Mouse (Mus musculus): Measurements from ENCODE around the gene Ssbp4.
"Not testable (repeated sequence)": the region's sequence is repeated elsewhere in the genome, so short reads cannot be mapped to it uniquely, and the experiment has no call there.

Ssbp4 gene

DNA sequence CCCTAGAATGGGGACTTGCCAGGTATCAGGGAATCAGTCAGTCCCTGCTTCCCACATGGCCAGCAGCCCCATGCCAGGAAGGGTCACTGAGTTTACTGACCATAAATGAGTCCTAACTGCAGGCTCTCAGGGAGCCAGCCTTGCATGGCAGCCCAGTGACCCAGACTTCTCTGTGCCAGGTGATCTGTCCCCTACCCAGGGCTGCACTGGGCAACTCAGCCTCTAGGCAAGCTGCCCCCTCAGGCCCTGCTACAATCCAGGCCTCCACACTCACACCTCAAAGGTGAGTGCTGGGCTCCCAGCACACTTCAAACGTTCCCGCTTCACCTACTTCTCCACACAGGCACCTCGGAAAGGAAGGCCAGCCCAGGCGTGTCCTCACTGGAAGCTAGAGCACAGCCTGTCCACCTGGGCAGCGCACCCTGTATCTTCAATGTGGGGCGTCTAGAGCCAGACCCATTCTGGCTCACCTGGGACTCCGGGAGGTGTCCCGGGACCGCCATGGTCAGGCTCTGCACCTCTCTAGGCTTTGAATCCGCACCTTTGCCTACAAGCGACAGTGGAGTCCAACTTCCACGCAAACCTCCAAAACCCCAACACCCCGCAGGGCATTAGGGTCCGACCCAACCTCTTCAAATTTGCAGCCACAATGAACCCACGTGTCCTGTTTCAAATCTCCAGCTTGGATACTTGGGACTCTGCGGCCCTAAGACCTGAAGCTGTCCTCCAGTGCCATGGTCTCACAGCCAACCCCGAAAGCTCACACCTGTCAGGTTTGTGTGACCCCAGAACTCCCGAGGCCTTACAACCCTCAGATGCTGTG, 1.7 kb downstream of the Ssbp4 start:
- DNase-seq, result no peak

DNA sequence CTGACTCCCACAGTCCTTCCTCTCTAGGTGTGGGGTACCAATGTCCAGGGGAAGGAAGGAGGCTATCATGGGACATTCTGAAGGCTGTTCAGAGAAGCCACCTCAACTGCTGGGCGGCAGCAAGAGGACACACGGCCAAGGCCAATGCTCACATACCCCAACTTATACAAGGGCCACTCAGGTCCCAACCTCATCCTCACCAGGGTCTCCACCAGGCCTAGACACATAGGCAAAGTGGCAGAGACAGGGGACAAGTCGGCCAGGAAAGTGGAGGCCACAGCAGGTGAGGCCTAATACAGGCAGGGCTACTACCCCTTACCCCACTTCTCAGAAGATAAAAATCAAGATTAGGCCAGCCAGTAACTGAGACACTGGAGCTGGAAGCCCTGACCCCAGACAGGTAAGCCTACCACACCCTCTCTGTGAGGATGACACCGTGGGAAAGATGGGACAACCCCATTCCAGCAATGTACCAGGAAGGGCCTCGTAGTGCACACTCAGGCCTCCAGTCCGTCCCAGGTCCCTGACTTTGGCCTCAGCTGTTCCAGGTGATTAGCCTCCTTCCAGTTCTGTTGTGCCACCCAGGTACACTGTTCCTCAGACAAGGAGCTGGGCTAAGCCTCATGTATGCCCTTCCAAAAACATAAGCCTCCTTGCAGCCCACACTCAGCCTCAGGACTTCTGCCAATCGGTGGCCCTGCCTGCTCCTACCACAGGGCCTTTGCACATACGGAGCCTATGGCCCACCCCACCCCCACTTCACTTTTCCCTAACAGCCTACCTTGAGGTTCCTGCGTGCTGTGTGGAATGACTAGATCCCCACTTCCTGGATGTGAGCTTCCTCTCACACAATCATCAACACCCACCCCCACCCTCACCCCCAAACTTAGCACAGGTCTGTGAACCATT, 2.5 kb downstream of the Ssbp4 start:
- DNase-seq, result no peak

DNA sequence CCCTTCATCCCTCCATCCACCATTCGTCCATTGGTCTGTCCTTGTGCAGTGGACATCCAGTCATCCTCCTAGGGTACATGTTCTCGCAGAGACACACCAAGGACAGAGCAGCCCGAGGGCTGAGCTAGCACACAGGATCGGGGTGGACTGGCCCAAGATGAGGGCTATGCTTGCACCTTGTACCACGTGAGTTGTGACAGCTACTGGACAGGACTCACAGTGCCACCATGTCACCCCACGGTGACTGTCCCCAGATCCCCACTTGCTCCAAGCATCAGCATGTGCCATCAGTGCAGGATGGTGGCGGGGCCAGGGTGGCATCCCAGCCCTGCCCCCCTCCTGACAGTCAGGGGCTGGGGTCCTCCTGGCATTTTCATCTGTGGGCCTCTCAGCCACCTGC, 4.1 kb downstream of the Ssbp4 start:
- DNase-seq, result no peak

DNA sequence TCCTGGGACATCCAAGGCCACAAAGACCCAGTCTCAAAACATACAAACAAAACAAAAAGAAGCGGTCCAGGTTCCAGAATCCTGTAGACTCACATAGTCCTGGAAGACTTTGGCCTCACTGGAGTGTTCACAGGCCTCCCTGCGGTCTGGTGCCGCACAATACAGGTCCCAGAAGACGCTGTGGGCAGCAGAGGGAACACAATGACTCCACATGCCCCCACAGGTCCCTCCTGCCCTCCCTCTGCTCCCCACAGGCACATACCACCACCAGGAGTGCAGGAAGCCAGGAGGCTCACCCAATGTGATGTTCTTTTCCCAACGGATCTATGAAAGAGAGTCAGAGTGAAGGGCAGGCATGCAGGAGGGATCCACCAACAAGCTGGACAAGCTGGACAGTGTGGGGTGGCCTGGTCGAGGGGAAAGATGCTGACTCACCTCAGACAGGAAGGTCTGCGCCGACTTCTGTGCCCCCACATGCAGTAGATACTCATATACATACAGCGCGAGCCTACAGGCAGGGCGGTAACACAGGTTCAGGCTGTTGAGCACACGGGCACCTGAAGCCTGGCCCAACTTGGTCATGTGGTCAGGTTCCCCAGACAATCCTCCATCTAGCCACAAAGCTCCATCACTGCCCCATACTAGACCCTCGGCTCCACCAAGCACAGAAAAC, 6.4 kb downstream of the Ssbp4 start:
- DNase-seq, result no peak

DNA sequence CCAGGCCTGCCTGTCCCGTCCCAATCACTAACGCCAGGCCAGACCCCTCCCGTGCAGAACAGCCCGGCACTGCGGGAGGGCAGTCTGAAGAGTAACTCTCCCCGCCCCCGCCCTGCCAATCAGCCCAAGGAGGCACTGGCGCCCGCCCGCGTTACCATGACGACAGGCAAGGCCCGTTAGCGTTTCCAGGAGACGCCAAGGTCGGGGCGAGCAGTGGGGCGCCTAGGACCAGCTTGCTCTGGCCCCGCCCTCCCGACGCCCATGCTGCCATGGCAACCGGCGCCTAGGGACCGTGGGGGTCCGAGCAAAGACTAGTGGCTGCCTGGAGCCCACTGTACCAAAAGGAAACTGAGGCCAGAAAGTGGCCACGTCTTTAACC, 7.4 kb downstream of the Ssbp4 start:
- DNase-seq, result peak; percentile 49 to 66

DNA sequence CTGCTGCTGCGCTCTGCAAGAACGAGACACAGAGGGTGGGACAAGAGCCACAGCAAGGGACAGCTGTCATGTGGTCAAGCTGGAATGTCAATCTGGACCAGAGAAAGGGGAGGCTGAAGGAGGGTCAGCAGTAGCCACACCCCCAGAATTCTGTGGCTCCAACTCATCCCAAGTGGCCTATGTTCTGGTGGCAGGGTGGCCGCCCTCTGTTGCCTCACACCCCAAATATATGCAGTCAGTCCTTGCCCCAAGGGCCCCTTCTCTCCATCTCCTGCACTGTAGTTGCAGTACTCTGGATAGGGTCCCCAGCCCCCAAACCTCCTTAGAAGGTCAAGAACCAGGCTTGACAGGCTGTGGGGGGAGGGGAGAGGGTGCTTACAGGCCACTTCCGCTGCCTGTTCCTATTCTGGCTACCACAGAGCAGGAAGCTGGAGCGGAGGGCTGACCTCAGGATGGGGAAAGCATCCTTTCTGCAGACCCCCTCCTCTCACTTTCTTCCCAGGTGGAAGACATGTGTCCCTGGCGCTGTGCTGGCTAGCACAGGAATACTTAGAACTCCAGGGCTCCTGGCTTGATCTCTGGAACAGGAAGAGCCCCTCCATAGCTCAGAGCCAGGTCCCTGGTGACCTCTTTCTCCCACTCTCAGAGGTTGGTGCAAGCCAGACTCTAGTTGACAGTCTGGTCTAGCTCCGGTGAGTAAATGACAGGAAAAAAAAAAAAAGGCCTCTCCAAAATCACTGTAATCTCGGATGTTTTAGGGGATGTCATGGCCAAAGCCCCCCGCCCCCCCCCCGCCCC, 8.0 kb downstream of the Ssbp4 start:
- no peak for DNase-seq

DNA sequence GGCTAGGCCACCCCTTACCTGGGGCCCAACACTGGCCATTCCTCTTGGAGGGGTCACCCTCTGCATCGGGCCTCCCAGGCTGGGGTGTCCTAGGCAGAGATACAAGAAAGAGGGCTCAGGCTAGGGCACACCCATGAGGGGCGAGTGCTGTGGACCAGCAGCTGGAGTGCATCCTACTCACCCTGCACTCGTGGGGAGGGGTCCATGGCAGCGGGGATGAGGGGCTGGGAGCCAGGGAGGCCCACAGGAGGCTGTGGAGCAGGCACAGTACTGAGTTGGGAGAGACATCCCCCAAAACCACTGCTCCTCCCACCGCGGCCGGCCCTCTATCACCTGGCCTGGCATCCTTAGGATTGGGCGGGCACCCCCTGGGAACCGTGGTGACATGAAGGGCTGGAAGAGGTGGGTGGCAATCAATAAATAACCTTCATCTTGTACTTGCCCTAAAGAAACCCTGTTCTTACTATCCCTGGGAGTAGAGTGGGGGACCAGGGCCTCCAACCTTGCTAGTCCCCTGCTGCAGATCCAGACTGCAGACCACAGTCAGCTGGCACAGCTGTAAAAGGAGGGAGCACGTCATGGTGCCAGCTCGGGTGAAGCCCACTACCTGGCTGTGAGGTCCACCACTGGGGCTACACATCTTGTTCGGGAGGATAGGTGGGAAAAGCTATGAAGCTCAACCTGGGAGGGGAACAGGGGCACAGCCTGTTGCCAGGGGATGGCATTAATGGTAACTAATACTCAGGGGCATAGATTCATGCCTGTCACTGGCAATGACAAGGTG, 9.0 kb downstream of the Ssbp4 start:
- DNase-seq, result no peak

DNA sequence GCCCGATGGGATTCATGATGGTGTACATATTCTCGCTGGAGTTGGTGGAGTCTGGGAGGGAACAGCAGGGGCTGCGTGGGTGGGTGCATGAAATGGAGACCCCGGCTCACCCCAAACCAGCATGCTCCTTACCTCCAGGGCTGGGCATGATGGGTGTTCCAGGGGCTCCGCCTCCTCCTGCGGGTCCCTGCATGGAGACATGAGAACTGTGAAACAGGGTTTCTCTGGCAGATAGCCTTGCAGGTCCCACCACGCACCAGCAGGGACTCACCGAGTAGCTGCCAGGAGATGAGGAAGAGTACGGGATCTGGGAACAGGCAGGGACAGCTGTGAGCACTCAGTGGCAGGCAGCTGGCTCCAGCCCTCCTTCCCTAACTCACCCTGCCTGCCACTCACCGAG, 9.9 kb downstream of the Ssbp4 start:
- no peak for DNase-seq

DNA sequence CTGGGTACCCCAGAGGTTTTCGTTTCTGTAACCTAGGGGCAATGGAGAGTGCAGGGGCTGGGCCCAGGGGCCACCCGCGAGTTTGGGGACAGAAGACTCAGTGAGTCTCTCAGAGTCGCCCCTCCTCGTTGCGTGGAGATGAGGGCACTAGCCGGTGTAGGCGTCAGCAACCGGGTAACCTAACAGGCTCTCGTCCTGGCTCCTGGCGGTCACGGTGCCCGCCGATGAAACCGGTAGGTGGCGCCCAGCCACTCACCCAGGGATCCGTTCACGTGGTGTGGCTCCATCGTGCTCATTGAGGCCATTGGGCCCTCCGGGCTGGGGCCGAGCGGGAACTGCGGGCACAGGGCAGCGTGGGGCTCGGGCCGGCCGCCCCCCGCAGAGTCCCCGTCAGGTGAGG, 10.4 kb downstream of the Ssbp4 start:
- DNase-seq, result no peak

DNA sequence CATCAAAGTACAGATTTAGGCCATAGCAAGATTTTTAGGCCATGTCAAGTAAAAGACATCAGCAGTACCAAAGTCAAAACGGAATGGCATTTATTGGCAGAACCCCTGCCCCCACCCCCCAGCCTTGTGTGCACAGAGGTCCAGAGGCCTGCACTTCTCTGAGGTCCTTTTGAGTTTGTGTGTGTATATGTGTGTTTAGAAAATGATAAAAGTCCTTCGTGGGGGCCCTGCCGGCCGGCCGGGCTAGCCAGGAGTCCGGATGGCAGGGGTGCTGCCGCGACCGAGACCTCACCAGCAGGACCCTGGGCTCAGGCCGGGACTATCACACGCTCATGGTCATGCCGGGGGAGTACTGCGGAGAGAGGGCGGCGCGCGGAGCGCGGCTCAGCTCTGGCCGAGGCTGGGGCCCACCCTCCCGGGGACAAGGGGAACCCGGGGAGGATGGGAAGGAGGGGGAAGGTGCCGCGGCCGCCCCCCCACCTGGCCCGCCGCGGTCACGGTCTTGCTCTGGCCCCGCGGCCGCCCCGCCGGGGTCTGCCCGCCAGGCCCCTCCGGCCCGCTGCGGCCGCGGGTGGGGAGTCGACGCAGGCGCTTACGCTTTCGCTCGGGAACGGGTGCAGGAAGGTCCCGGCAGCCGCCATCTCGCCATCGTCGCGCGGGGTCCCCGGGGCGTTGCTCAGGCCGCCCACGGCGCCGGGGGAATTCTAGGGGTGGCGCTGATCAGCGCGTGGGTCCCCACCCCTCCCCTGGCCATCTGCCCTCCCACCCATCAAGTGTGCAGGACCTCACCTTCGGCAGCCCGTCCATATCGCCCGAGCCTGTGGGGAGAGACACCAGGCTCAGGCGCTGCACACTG, 11.0 kb downstream of the Ssbp4 start:
- no peak for DNase-seq

DNA sequence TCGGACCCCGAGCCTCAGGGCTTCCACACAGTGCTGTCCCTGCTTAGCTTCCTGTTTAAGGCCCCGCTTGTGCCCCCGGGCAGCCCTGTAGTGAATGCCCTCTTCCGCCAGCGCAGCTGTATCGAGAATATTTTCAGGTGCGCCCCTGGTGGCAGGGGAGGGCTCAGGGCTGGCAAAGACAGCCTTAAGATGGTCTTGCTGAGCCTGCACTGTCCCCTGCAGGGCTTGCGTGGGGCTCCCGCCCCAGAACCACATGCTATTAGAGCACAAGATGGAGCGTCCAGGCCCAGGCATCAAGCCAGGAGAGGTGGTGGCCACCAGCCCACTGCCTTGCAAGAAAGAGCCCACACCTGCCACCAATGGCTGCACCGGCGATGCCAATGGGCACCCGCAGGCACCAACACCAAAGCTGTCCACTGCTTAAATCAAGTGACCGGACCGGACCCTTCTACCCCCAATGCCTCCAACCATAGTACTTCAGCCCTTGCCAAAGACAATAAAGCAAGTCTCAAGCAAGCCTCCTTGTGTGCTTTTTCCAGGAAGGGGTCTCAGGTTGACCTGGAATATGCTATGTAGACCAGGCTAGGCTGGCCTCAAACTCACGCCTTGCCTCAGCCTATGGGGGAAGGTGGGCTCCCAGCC, 11.8 kb downstream of the Ssbp4 start:
- no peak for DNase-seq

DNA sequence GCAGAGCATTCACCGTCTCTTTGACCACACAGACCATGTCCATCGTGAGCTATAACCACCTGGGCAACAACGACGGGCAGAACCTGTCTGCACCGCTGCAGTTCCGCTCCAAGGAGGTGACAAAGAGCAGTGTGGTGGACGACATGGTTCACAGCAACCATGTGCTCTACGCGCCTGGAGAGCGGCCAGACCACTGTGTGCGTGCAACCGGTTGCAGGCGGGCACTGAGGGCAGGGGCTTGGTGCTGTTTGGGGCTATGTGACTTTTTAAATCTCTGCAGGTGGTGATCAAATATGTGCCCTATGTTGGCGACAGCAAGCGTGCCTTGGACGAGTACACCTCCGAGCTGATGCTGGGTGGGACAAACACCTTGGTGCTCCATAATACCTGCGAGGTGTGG, 12.5 kb downstream of the Ssbp4 start:
- no peak for DNase-seq

DNA sequence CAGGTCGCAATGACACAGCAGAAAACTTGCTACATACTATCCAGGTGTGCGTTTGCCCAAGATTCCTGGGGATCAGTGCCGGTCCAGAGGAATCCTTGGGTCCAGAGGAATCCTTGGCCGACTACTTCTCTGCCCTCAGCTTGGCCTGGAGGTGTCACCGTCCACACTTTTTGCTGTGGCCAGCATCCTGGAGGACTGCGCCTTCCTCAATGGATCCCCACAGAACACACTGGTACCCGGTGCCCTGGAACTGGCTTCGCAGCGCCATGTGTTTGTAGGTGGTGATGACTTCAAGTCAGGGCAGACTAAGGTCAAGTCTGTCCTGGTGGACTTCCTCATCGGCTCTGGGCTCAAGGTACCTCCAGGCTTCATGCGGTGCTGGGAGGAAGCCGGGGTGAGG, 12.9 kb downstream of the Ssbp4 start:
- no peak for DNase-seq

DNA sequence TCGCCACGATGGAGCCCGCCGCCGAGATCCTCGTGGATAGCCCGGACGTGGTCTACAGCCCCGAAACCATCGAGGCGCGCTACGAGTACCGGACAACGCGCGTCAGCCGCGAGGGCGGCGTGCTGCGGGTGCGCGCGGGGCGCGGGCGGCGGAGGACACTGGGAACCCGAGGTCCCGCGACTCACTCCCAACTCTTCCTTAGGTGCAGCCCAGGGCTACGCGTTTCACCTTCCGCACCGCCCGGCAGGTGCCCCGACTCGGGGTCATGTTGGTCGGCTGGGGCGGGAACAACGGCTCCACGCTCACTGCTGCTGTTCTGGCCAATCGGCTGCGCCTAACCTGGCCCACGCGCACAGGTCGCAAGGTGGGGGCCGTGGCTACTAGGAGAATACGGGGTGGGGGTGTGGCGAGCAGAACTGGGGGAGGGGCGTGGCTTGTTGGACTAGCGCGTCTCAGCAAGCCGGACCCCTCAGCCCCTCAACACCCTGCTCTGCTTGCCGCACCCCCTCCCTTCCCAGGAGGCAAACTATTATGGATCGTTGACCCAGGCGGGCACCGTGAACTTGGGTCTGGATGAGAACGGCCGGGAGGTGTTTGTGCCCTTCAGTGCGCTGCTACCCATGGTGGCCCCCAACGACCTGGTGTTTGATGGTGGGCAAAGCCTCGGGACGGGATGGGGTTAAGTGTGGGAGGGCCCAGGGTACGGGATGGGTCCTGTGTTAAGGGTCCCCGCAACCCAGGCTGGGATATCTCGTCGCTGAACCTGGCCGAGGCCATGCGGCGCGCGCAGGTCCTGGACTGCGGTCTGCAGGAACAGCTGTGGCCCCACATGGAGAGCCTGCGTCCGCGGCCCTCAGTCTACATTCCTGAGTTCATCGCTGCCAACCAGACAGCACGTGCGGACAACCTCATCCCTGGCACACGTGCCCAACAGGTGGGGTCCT, 13.8 kb downstream of the Ssbp4 start:
- peak; percentile 34 to 50 for DNase-seq

DNA sequence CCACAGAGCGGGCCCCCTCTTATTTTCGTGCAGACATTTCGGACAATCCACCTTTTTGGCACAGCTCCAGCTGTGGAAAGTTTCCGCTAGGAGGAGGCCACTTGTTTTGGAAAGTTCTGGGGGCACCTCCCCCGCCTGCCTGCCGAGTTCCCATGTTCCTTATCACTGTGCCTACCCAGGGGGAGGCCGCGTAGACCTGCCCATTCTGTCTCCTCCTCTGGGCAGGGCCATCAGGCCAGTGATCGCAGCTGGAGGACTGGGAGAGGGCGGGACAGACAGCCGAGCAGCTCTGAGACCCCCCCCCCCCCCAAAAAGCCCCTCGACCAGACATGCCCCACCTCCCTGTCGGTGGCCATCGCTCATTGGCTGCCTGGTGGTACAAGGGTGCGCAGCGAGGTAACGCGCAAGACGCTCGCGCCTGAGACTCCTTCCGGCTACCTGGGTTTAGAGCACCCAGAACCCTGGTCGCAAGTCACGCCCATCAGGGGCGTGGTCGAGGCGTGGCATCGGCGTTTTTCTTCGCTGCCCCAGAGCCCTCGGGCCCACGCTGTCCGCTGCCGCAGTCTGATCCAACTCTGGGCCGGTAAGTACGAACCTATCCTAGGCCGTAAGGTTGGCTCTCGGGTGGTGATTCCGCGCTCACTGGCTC, 14.6 kb downstream of the Ssbp4 start, which contains the start of gene Isyna1:
Isyna1 (plus strand) TSS at position 413 of the 649 bp plus-strand sequence.
- DNase-seq, result peak; percentile 85 to 91

DNA sequence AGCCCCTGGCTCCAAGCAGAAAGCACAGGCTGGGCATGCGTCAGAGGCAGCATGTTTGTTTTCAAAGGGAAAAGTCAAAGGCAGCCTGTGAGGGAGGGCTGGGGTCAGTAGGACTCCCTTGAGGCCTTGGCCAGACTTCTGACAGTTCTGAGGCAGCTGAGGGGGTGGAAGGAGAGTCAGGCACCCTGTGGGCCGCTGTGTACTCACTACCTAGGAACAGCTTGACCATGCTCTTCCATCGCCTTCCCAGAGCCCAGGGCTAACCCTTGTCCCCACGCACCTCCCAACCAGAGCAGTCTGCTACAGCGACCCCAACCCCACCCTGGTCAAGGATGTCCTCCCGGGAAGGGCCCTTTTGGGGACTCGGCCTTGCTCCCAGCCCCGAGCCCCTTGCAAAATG, 15.5 kb downstream of the Ssbp4 start:
- DNase-seq, result no peak

DNA sequence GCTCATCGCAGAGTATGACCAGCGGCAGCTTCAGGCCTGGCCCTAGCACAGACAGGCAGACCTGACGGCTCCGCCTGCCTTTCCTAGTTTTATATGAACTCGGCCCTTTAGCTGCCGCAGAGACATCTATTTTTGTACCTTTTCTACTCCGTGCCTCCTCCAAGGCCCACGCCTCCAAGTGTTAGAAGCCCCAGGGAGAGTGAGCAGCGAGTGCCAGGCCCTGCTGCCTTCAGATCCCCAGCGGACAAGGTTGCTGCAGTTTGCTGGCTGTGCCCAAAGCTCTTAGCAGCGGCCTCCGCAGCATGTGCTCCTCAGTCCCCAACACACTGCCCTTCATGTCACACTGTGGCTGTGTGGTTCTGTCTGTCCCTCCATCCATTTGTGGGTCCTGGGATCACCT, 17.1 kb downstream of the Ssbp4 start:
- DNase-seq, result no peak

DNA sequence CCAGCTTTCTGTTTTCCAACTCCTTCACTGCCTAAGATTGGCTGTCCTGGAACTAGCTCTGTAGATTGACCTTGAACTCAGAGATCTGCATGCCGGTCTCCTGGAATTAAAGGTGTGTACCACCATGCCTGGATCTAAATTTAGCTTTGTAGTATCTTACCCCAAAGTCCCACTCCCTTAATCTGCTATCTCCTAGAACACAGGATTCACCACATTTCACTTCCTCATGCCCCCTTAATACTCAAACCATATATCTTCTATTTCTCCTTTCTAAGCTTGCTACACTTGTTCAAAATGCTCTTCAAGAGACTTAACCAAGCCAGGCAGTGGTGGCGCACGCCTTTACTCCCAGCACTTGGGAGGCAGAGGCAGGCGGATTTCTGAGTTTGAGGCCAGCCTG, 20.7 kb downstream of the Ssbp4 start:
- not testable (repeated sequence) for DNase-seq
